Mouse (Mus musculus) E14TG2a.4 (cell line): ENCODE measurements around the gene Angpt4.

ENCODE experiments used
- CTCF ChIP-seq: conservative IDR thresholded peaks from 2 replicates; pipeline ENCODE4 v1.5.1; 2014; ENCODE audit warnings: low read length
- POU5F1 ChIP-seq: IDR thresholded peaks from 2 replicates; pipeline ENCODE4 v1.6.1; 2014; ENCODE audit warnings: low read length, borderline replicate concordance

DNA sequence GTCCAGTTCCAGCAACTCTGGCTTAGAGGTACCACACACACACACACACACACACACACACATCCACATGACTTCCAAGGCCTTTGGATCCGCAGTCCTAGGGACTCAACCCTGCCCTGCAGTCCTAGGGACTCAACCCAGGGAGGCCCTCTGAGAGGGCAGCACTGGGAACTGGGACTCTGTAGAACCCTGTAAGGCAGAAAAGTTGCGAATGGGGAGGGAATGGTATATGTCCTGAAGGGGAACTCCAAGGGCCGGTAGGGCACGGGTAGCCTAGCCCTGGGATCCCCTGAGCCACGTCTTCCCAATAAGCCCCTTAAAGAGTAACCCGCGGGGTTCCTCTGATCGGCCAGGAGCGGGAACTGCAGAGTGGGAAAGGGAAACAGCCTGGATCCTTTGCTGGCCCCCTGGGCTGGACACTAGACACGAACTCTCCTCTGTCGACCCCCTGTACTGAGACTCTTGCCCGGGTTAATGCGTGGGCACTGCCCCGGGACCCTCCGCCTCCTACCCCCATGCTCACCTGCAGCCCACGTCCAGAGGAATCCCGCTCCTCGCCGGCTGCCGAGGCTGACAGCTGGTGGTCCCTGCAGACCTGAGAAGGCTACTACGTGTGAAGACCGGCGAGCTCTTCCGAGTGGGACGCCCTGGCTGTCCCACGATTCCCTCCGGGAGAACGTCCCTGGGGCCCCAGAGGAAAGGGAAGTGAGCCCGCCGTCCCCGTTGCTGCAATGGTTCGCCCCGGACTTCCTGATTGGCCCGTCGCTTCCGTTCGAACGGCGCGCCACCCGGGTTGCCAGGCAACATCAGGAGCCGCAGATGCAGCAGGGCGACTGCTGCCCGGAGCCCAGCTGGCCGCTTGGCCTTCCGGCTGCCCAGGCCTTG, 68.7 kb downstream of the Angpt4 start, which contains the start of gene Fam110a:
- TF ChIP-seq CTCF (no peak), POU5F1 (no peak)
